ENCODE assay signal across 8 mouse cellular contexts in the genomic region with DNA sequence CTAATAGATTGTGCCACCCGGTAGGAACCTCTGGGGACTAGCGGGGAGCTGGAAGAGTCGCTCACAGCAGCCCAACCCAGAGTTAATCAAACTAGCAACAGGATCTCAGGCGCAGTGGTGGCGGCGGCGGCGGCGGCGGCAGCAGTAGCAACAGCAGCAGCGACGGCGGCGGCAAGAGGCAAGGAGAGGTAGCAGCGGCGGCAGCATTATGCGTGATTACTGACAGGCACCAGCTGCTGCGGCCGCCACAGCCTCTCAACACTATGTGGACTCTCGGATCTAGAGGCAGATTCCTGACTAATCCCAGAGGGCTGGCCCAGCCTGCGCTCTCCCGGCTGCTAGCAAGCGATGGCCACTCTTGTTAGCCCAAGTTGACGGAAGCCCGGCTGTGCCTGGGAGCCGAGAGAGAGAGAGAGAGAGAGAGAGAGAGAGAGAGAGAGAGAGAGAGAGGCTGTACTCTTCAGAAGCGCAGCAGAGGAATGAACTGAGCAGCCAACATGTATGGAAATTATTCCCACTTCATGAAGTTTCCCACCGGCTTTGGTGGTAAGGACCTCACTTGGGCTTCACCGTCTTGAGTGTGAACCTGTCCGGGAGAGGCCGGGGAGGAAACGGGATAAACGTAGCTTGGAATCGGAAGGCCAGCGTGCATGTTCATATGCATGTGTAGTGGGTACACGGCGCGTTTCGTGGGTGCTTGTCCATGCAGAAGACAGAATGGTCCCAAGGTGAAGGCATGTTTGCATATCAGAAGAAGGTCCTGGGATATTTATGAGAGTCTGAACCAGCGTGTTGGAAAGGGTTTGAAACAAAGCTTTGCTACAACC. TPM values are rescaled to one million over a fixed set of nuclear protein-coding genes. Genes with fewer than 3 reads are reported as not detected.
DNase-seq lines count a peak whose midpoint lies in the region; ATAC-seq and TF ChIP-seq lines count a peak whose summit lies in the region.
"Had no signal": no experiment of that assay in that cellular context is flagged by ENCODE, and none has a peak within 500 bp of the region (broad histone marks: within the 10 kb centered on the region; RNA-seq: fewer than 3 reads in every experiment).

A gene (plus strand): TSS at position 130 of the 827 bp plus-strand sequence.

- no peaks in the 10 kb centered on the region for H3K36me3 ChIP-seq in embryonic facial prominence, embryonic 13.5 days
- no peaks in the 10 kb centered on the region for H3K36me3 ChIP-seq in intestine, postnatal 0 days (ENCODE audit: control insufficient read depth, insufficient read depth)
- H3K36me3 ChIP-seq in limb, embryonic 11.5 days (ENCODE audit: control insufficient read depth, insufficient read depth, low read length), result no peaks in the 10 kb centered on the region
- no peaks in the 10 kb centered on the region for H3K36me3 ChIP-seq in midbrain, embryonic 10.5 days
- H3K36me3 ChIP-seq in stomach, embryonic 15.5 days, result no peaks in the 10 kb centered on the region

- H3K27me3 ChIP-seq in embryonic facial prominence, embryonic 13.5 days, result peaks cover 53% of the 10 kb centered on the region
- peaks cover 9% of the 10 kb centered on the region; the same call in 1 of the 2 replicates for H3K27me3 ChIP-seq in intestine, postnatal 0 days (replicated peaks; ENCODE audit: control insufficient read depth, insufficient read depth, low read length)
- 0 out of 2 replicates have a peak, but pooled peaks cover 9% of the 10 kb centered on the region for H3K27me3 ChIP-seq in limb, embryonic 11.5 days (ENCODE audit: control insufficient read depth, insufficient read depth, low read length)
- H3K27me3 ChIP-seq in midbrain, embryonic 10.5 days (ENCODE audit: low read depth, poor library complexity, severe bottlenecking), result peaks cover 85% of the 10 kb centered on the region
- peaks cover 12% of the 10 kb centered on the region; the same call in 1 of the 2 replicates for H3K27me3 ChIP-seq in stomach, embryonic 15.5 days (replicated peaks)

- peak within 1 kb of the TSS; percentile 81 for H3K4me2 ChIP-seq in embryonic facial prominence, embryonic 13.5 days
- peak within 1 kb of the TSS; percentile 65 for H3K4me2 ChIP-seq in intestine, postnatal 0 days (replicated peaks; ENCODE audit: low read depth)
- peak within 1 kb of the TSS; percentile 66 for H3K4me2 ChIP-seq in limb, embryonic 11.5 days (ENCODE audit: low read depth, severe bottlenecking)
- peak within 1 kb of the TSS; percentile 75 for H3K4me2 ChIP-seq in stomach, embryonic 15.5 days

- no peak for TF ChIP-seq CTCF in intestine, postnatal 0 days (IDR thresholded peaks at IDR 0.05; ENCODE audit: low read depth)

- H3K27ac ChIP-seq in embryonic facial prominence, embryonic 13.5 days, result peak within 1 kb of the TSS; percentile 16; the same call in 1 of the 2 replicates
- no peak within 1 kb of the TSS for H3K27ac ChIP-seq in intestine, postnatal 0 days (ENCODE audit: low read depth, low read length)
- no peak within 1 kb of the TSS for H3K27ac ChIP-seq in limb, embryonic 11.5 days (replicated peaks; ENCODE audit: low read depth, low read length)
- peak within 1 kb of the TSS; percentile 77 for H3K27ac ChIP-seq in midbrain, embryonic 10.5 days (replicated peaks)
- no peak within 1 kb of the TSS for H3K27ac ChIP-seq in stomach, embryonic 15.5 days

- under 1% methylated on average over 38 of the region's 40 CpGs for WGBS in embryonic facial prominence, embryonic 13.5 days
- 1% methylated on average over 40 of the region's 40 CpGs for WGBS in intestine, postnatal 0 days
- WGBS in limb, embryonic 11.5 days, result under 1% methylated on average over 40 of the region's 40 CpGs
- under 1% methylated on average over 40 of the region's 40 CpGs for WGBS in midbrain, embryonic 10.5 days
- WGBS in stomach, embryonic 15.5 days, result 2% methylated on average over 36 of the region's 40 CpGs

- no peaks in the 10 kb centered on the region for H3K9me3 ChIP-seq in embryonic facial prominence, embryonic 13.5 days
- H3K9me3 ChIP-seq in intestine, postnatal 0 days (ENCODE audit: control insufficient read depth), result no peaks in the 10 kb centered on the region
- no peaks in the 10 kb centered on the region for H3K9me3 ChIP-seq in limb, embryonic 11.5 days (ENCODE audit: control insufficient read depth, low read length)
- no peaks in the 10 kb centered on the region for H3K9me3 ChIP-seq in midbrain, embryonic 10.5 days (replicated peaks)
- no peaks in the 10 kb centered on the region for H3K9me3 ChIP-seq in stomach, embryonic 15.5 days

- ATAC-seq in embryonic facial prominence, embryonic 13.5 days (ENCODE audit: insufficient number of reproducible peaks, insufficient read depth, low FRiP score, low TSS enrichment, low read depth), result 0 out of 2 replicates have a peak, but pooled peaks have one; percentile 32
- ATAC-seq in intestine, postnatal 0 days, result no peak
- ATAC-seq in limb, embryonic 11.5 days (ENCODE audit: insufficient number of reproducible peaks, low FRiP score, low TSS enrichment, low read depth), result peak; percentile 85
- ATAC-seq in stomach, embryonic 15.5 days (ENCODE audit: insufficient read depth, low FRiP score, low read depth), result peak; percentile 79; the same call in 1 of the 2 replicates

- peak; percentile 45 for DNase-seq in adrenal gland, postnatal 25 days
- DNase-seq in heart, adult 18-20 months, result peak; percentile 38 to 51
- DNase-seq in limb, embryonic 11.5 days (ENCODE audit: low spot score), result peak; percentile 83
- peak; percentile 82 for DNase-seq in midbrain, embryonic 10.5 days (ENCODE audit: low spot score)

- H3K4me1 ChIP-seq in embryonic facial prominence, embryonic 13.5 days, result peaks cover 16% of the 10 kb centered on the region
- no peaks in the 10 kb centered on the region for H3K4me1 ChIP-seq in intestine, postnatal 0 days (replicated peaks; ENCODE audit: control insufficient read depth, insufficient read depth, low read length)
- peaks cover 3% of the 10 kb centered on the region; the same call in 1 of the 2 replicates for H3K4me1 ChIP-seq in limb, embryonic 11.5 days (ENCODE audit: control insufficient read depth, insufficient read depth, low read length)
- peaks cover 27% of the 10 kb centered on the region for H3K4me1 ChIP-seq in midbrain, embryonic 10.5 days
- H3K4me1 ChIP-seq in stomach, embryonic 15.5 days, result no peaks in the 10 kb centered on the region; the same call in 1 of the 2 replicates

- H3K4me3 ChIP-seq in embryonic facial prominence, embryonic 13.5 days, result peak within 1 kb of the TSS; percentile 46
- H3K4me3 ChIP-seq in intestine, postnatal 0 days (ENCODE audit: low read depth, low read length), result peak within 1 kb of the TSS; percentile 35
- H3K4me3 ChIP-seq in limb, embryonic 11.5 days (ENCODE audit: low read depth, low read length), result peak within 1 kb of the TSS; percentile 36
- peak within 1 kb of the TSS; percentile 58 for H3K4me3 ChIP-seq in midbrain, embryonic 10.5 days
- H3K4me3 ChIP-seq in stomach, embryonic 15.5 days (replicated peaks), result peak within 1 kb of the TSS; percentile 40
- H3K4me3 ChIP-seq: erythroblast, embryonic 14.5 days had no signal

- peak within 1 kb of the TSS; percentile 65 for H3K9ac ChIP-seq in embryonic facial prominence, embryonic 13.5 days
- H3K9ac ChIP-seq in intestine, postnatal 0 days (ENCODE audit: low read depth, low read length), result no peak within 1 kb of the TSS
- peak within 1 kb of the TSS; percentile 43 for H3K9ac ChIP-seq in limb, embryonic 11.5 days (ENCODE audit: low read length)
- H3K9ac ChIP-seq in stomach, embryonic 15.5 days, result no peak within 1 kb of the TSS

RNA-seq across cellular contexts. Expression of the gene that starts here (rescaled TPM):
- total RNA-seq in adrenal gland, postnatal 25 days (2021), result 2.8 and 3.8 TPM in 2 replicates
- polyA plus RNA-seq in embryonic facial prominence, embryonic 13.5 days (2015; fragmentation: Nextera tagmentation; extraction: Ambion mirVana), result 4.6 and 5.4 TPM in 2 replicates
- 10 to 100 TPM; 69.1 to 81.9 TPM for total RNA-seq in heart, adult 18-20 months (2021)
- polyA plus RNA-seq in intestine, postnatal 0 days (2015; fragmentation: Nextera tagmentation; extraction: Ambion mirVana), result 0.16 and 0.24 TPM in 2 replicates
- polyA plus RNA-seq in limb, embryonic 11.5 days (2014; fragmentation: Nextera tagmentation; extraction: Ambion mirVana), result 4.5 and 4.9 TPM in 2 replicates
- 2.2 and 3.2 TPM in 2 replicates for polyA plus RNA-seq in midbrain, embryonic 10.5 days (2016; fragmentation: Nextera tagmentation; extraction: Ambion mirVana)
- polyA plus RNA-seq in stomach, embryonic 15.5 days (2015; fragmentation: Nextera tagmentation; extraction: Ambion mirVana), result 1.4 and 2.2 TPM in 2 replicates
- polyA plus RNA-seq: erythroblast, embryonic 14.5 days had no signal

Comparison
In these comparisons a context has a peak if more than half of its experiments do, and no peak if none do; other contexts are left out.
1. RNA of the gene that starts here (total RNA-seq): 69.1 to 81.9 TPM in heart, adult 18-20 months; 2.8 to 3.8 TPM in adrenal gland, postnatal 25 days; every median in the first group is over 10 times any median in the second.
2. H3K27ac ChIP-seq: peak in embryonic facial prominence, embryonic 13.5 days (single experiment) and midbrain, embryonic 10.5 days (single experiment); none in intestine, postnatal 0 days (single experiment), limb, embryonic 11.5 days (single experiment) and stomach, embryonic 15.5 days (single experiment).
3. H3K9ac ChIP-seq: peak in embryonic facial prominence, embryonic 13.5 days (single experiment) and limb, embryonic 11.5 days (single experiment); none in intestine, postnatal 0 days (single experiment) and stomach, embryonic 15.5 days (single experiment).
4. Peak in every context shown above with its lines, with median percentiles within 50 percentile points of each other: DNase-seq, H3K4me2 ChIP-seq and H3K4me3 ChIP-seq.